Mouse (Mus musculus): ENCODE measurements at regions not wholly inside any gene's neighbourhood (a gene's known extent, or its start where the extent isn't known, plus 50 kb on each side); places are given as distances from the start of the nearest gene placed in this dataset.

GRCm38 (mm10) chr15:62492350-62492749 is 1352.6 kb downstream of the Gsdmc2 start:
- DNase-seq (ENCODE audit: low spot score in 2 of 2), result no peak

- DNase-seq (ENCODE audit: low spot score in 2 of 2), result no peak
Measured at GRCm38 (mm10) chr15:62490548-62490947, 1354.4 kb downstream of the Gsdmc2 start.

GRCm38 (mm10) chr15:62486540-62486939 is 1358.4 kb downstream of the Gsdmc2 start:
- no peak for DNase-seq (ENCODE audit: low spot score in 2 of 2)

- no peak for DNase-seq (ENCODE audit: low spot score in 2 of 2)
Measured at GRCm38 (mm10) chr15:62484350-62484749, 1360.6 kb downstream of the Gsdmc2 start.

- DNase-seq (ENCODE audit: low spot score in 2 of 2), result no peak
Measured at GRCm38 (mm10) chr15:62483534-62483933, 1361.4 kb downstream of the Gsdmc2 start.

- no peak for DNase-seq (ENCODE audit: low spot score in 2 of 2)
Measured at GRCm38 (mm10) chr15:62482357-62482756, 1362.6 kb downstream of the Gsdmc2 start.

GRCm38 (mm10) chr15:62477779-62478178 is 1367.2 kb downstream of the Gsdmc2 start:
- no peak for DNase-seq (ENCODE audit: low spot score in 2 of 2)

- DNase-seq (ENCODE audit: low spot score in 2 of 2), result no peak
Measured at GRCm38 (mm10) chr15:62476452-62476851, 1368.5 kb downstream of the Gsdmc2 start.

GRCm38 (mm10) chr15:62470683-62471331 is 1374.2 kb downstream of the Gsdmc2 start:
- no peak for DNase-seq (ENCODE audit: low spot score in 2 of 2)

GRCm38 (mm10) chr15:62468076-62468475 is 1376.9 kb downstream of the Gsdmc2 start:
- DNase-seq (ENCODE audit: low spot score in 2 of 2), result no peak

- DNase-seq (ENCODE audit: low spot score in 2 of 2), result no peak
Measured at GRCm38 (mm10) chr15:62466856-62467255, 1378.1 kb downstream of the Gsdmc2 start.

- DNase-seq (ENCODE audit: low spot score in 2 of 2), result no peak
Measured at GRCm38 (mm10) chr15:62465026-62465839, 1379.7 kb downstream of the Gsdmc2 start.

GRCm38 (mm10) chr15:62462698-62463097 is 1382.3 kb downstream of the Gsdmc2 start:
- no peak for DNase-seq (ENCODE audit: low spot score in 2 of 2)

GRCm38 (mm10) chr15:62461398-62462051 is 1383.5 kb downstream of the Gsdmc2 start:
- no peak for DNase-seq (ENCODE audit: low spot score in 2 of 2)

GRCm38 (mm10) chr15:62460724-62461123 is 1384.3 kb downstream of the Gsdmc2 start:
- DNase-seq (ENCODE audit: low spot score in 2 of 2), result no peak

- no peak for DNase-seq (ENCODE audit: low spot score in 2 of 2)
Measured at GRCm38 (mm10) chr15:62460026-62460607, 1384.9 kb downstream of the Gsdmc2 start.

- no peak for DNase-seq (ENCODE audit: low spot score in 2 of 2)
Measured at GRCm38 (mm10) chr15:62457990-62458389, 1387.0 kb downstream of the Gsdmc2 start.

- no peak for DNase-seq (ENCODE audit: low spot score in 2 of 2)
Measured at GRCm38 (mm10) chr15:62457051-62457664, 1387.8 kb downstream of the Gsdmc2 start.

- DNase-seq (ENCODE audit: low spot score in 2 of 2), result no peak
Measured at GRCm38 (mm10) chr15:62456020-62456419, 1389.0 kb downstream of the Gsdmc2 start.

- no peak for DNase-seq (ENCODE audit: low spot score in 2 of 2)
Measured at GRCm38 (mm10) chr15:62448116-62448515, 1396.9 kb downstream of the Gsdmc2 start.

- DNase-seq (ENCODE audit: low spot score in 2 of 2), result no peak
Measured at GRCm38 (mm10) chr15:62439211-62439610, 1405.8 kb downstream of the Gsdmc2 start.
